Mouse (Mus musculus) 3134 (cell line): Measurements from ENCODE around the gene Ank3.

ENCODE experiments used
- DNase-seq: peaks from one replicate; pipeline ENCODE4 v3.0.0-alpha.2; 2011; ENCODE audit warnings: low spot score; ENCODE audit not compliant: insufficient read length; ENCODE audit errors: extremely low read depth

Ank3 gene

GRCm38 (mm10) chr10:69705806-69706768 is 307.5 kb downstream of the Ank3 start:
- no peak for DNase-seq

GRCm38 (mm10) chr10:69706851-69707788 is 308.5 kb downstream of the Ank3 start:
- no peak for DNase-seq

GRCm38 (mm10) chr10:69707844-69708550 is 309.4 kb downstream of the Ank3 start:
- DNase-seq, result no peak

GRCm38 (mm10) chr10:69709631-69710030 is 311.1 kb downstream of the Ank3 start:
- DNase-seq, result no peak

- DNase-seq, result peak; percentile 8
These were observed 312.2 kb downstream of the Ank3 start for GRCm38 (mm10) chr10:69710802-69711201.

GRCm38 (mm10) chr10:69716907-69717306 is 318.3 kb downstream of the Ank3 start:
- DNase-seq, result peak; percentile 16

- DNase-seq, result no peak
These were observed 320.8 kb downstream of the Ank3 start for GRCm38 (mm10) chr10:69719421-69719820.

GRCm38 (mm10) chr10:69719901-69720415 is 321.4 kb downstream of the Ank3 start:
- no peak for DNase-seq

- no peak for DNase-seq
These were observed 321.9 kb downstream of the Ank3 start for GRCm38 (mm10) chr10:69720452-69720851.

- DNase-seq, result no peak
These were observed 322.4 kb downstream of the Ank3 start for GRCm38 (mm10) chr10:69720899-69721490.

GRCm38 (mm10) chr10:69724159-69724558 is 325.6 kb downstream of the Ank3 start:
- no peak for DNase-seq

- no peak for DNase-seq
These were observed 326.5 kb downstream of the Ank3 start for GRCm38 (mm10) chr10:69725078-69725477.

GRCm38 (mm10) chr10:69726265-69726664 is 327.7 kb downstream of the Ank3 start:
- DNase-seq, result no peak

GRCm38 (mm10) chr10:69726806-69727205 is 328.2 kb downstream of the Ank3 start:
- DNase-seq, result no peak

- no peak for DNase-seq
These were observed 330.3 kb downstream of the Ank3 start for GRCm38 (mm10) chr10:69728876-69729275.

- no peak for DNase-seq
These were observed 331.8 kb downstream of the Ank3 start for GRCm38 (mm10) chr10:69730351-69730871.

- DNase-seq, result no peak
These were observed 332.8 kb downstream of the Ank3 start for GRCm38 (mm10) chr10:69731341-69731740.

- DNase-seq, result no peak
These were observed 333.3 kb downstream of the Ank3 start for GRCm38 (mm10) chr10:69731863-69732262.

- peak; percentile 11 for DNase-seq
These were observed 337.7 kb downstream of the Ank3 start for GRCm38 (mm10) chr10:69736241-69736640.
